Mouse (Mus musculus) embryo, embryonic 11.5 days (tissue): ENCODE measurements around the gene Abca1.

Experiments used
- DNase-seq: peaks from one replicate; pipeline ENCODE4 v3.0.0-alpha.2; 2012; ENCODE audit warnings: low read depth, low spot score

Gene Abca1

GRCm38 (mm10) chr4:53085634-53086033, 74.1 kb downstream of the Abca1 start:
- no peak for DNase-seq

- DNase-seq = no peak
Observed at GRCm38 (mm10) chr4:53083071-53083470, 76.6 kb downstream of the Abca1 start.

- DNase-seq = no peak
Observed at GRCm38 (mm10) chr4:53082451-53082850, 77.2 kb downstream of the Abca1 start.

GRCm38 (mm10) chr4:53081851-53082250, 77.8 kb downstream of the Abca1 start:
- DNase-seq = no peak

- no peak for DNase-seq
Observed at GRCm38 (mm10) chr4:53080290-53080689, 79.4 kb downstream of the Abca1 start.

- no peak for DNase-seq
Observed at GRCm38 (mm10) chr4:53078793-53079310, 80.8 kb downstream of the Abca1 start.

GRCm38 (mm10) chr4:53076788-53077350, 82.8 kb downstream of the Abca1 start:
- DNase-seq = no peak

GRCm38 (mm10) chr4:53073025-53073424, 86.7 kb downstream of the Abca1 start:
- DNase-seq = no peak

- no peak for DNase-seq
Observed at GRCm38 (mm10) chr4:53062301-53063008, 97.2 kb downstream of the Abca1 start.

- no peak for DNase-seq
Observed at GRCm38 (mm10) chr4:53046238-53047022, 113.3 kb downstream of the Abca1 start.

GRCm38 (mm10) chr4:53045807-53046206, 113.9 kb downstream of the Abca1 start:
- DNase-seq = no peak

- DNase-seq = no peak
Observed at GRCm38 (mm10) chr4:53043819-53044218, 115.9 kb downstream of the Abca1 start.

- no peak for DNase-seq
Observed at GRCm38 (mm10) chr4:53030326-53030948, 129.3 kb downstream of the Abca1 start.

- DNase-seq = no peak
Observed at GRCm38 (mm10) chr4:53027811-53028210, 131.9 kb downstream of the Abca1 start.

GRCm38 (mm10) chr4:53024397-53024796, 135.3 kb downstream of the Abca1 start:
- no peak for DNase-seq

- DNase-seq = no peak
Observed at GRCm38 (mm10) chr4:53023189-53023925, 136.3 kb downstream of the Abca1 start.

- DNase-seq = no peak
Observed at GRCm38 (mm10) chr4:53018392-53018791, 141.3 kb downstream of the Abca1 start.

- no peak for DNase-seq
Observed at GRCm38 (mm10) chr4:53015024-53015423, 144.7 kb downstream of the Abca1 start.

GRCm38 (mm10) chr4:53014421-53014820, 145.3 kb downstream of the Abca1 start:
- DNase-seq = no peak

GRCm38 (mm10) chr4:53011732-53012361, 147.8 kb downstream of the Abca1 start, which contains the start of gene Nipsnap3b:
Gene Nipsnap3b, plus strand, starts transcription at chr4:53011880.
- DNase-seq = peak; percentile 96

- DNase-seq = no peak
Observed at GRCm38 (mm10) chr4:53009871-53010270, 149.8 kb downstream of the Abca1 start.
